Mouse (Mus musculus): Measurements from ENCODE around the gene Sct. TPM values are rescaled to one million over a fixed set of nuclear protein-coding genes. Genes with fewer than 3 reads are reported as not detected.

Gene Sct
- total RNA-seq (2021) = 1 to 10 TPM; 2.8 to 3.2 TPM
- long read RNA-seq, experiment 1, partial matches to known transcripts = 0 of 2 reads
- long read RNA-seq, experiment 1, other reads (novel, unspliced or antisense) = 0 of 2 reads
- long read RNA-seq, experiment 2, partial matches to known transcripts = 0 of 3 reads
- long read RNA-seq, experiment 2, other reads (novel, unspliced or antisense) = 0 of 3 reads

DNA sequence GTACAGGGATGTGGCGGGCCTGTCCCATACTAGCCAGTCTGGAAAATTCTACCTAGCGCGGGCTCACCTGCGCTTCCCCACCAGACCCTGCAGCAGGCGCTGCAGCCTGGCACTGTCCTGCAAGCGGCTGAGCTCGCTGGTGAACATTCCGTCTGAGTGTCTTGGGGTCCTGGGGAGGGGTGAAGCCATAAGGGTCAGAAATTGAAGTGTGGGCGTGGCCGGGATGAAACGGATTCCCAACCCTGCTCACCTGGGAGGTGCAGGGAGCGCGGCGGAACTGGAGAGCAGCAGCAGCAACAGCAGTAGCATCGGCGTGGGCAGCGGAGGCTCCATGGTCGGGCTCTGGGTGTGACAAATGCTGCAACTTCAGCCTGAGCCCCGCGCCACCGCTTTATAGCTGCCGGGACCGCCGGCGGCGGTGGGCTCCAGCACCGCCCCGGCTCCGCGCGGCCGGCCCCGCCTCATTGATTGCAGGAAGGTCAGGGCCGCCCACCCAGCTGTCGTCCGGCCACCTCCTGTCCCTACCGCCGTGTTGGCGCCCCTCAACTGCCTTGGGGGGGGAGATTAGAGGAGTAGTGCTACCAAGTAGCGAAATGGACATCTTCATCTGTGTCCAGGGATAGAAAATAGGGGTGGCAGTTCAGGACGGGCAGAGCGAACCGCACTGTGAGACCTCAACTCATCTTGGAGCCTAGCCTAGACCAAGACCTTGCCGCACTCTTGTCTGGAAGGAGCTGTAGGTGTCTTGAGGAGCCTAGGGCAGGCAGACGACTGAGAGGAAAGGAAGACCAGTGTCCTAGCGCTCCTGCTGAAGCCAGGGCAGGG lies at the start of gene Sct:
Sct (minus strand) TSS at position 368 of the 825 bp plus-strand sequence.
- peak; percentile 40 for DNase-seq

DNA sequence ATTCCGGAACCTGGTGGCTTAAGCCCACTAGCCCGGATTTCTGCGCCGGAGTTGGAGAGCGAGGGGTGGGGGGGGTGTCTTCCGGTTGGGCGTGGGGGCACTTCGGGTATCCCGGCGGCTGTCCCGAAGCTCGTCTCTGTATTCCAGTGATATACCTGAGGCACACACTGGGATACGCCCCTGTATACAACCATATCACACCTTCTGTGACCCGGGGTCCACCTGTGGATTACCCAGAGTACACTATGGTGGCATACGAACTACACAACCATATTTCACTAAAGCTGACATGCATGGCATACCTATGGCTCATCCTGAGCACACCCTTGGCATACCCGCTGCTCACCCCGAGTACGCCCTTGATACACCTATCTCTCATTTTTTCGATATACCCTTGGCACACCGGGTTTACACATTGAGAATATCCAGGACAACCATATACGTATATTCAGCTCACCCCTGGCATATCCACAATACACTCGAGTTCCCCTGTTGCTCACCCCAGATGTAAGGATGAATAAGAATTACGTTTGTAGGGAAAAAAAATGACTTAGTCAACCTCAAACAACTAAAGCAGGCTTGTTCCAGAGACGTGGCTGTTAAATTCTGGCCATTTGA lies 49.5 kb upstream of the Sct start:
- DNase-seq = no peak

DNA sequence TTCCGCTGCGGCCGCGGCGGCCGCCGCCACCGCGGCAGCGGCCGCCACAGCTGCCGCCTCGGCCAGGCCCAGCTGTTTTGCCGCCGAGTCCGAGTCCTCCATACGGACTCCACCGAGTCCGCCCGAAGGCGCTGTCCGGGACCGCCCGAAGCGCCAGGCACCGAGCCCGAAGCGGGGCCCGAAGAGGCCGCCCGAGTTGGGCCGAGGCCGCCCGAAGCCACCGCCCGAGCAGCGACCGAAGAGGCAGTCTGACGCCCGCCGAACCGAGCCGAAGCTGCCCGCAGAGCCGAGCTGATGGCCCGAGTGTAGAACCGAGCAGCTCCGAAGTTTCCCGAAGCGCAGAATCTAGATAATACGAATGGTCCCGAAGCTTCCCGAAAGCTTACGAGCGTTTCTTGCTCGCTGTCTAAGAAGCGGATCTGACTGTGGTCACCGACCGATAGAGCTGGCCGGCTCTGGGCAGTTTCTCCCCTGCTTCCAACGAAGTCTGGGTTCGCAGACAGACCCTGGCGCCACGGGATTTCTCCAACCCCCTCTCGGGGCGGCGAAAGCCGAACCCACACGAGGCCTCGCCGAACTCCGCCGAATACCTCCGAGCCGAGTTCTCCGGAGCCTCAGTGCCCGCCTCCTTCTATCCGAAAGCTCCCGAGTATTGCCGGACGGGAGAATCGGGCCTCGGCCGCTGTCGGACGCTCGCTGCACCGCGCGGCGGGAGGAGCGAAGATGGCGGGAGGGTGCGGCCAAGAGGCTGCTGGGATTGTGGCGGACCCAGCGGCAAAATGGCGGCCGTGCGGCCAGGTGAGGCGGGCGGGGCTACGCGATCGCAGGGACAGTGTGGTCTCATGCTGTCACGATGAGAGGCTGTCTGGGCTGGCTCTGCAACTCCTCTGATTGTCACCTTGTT lies 48.8 kb upstream of the Sct start, which contains the start of the genes Deaf1 and Tmem80:
Deaf1 (minus strand) TSS at position 222 of the 904 bp plus-strand sequence.
Tmem80 (plus strand) TSS at position 271 of the 904 bp plus-strand sequence.
- peak; percentile 99 for DNase-seq

GRCm38 (mm10) chr7:141326546-141327446 lies 47.9 kb upstream of the Sct start:
- no peak for DNase-seq

GRCm38 (mm10) chr7:141324686-141325085 lies 45.8 kb upstream of the Sct start:
- DNase-seq = no peak

- DNase-seq = no peak
Measured at GRCm38 (mm10) chr7:141319446-141319845, 40.5 kb upstream of the Sct start.

DNA sequence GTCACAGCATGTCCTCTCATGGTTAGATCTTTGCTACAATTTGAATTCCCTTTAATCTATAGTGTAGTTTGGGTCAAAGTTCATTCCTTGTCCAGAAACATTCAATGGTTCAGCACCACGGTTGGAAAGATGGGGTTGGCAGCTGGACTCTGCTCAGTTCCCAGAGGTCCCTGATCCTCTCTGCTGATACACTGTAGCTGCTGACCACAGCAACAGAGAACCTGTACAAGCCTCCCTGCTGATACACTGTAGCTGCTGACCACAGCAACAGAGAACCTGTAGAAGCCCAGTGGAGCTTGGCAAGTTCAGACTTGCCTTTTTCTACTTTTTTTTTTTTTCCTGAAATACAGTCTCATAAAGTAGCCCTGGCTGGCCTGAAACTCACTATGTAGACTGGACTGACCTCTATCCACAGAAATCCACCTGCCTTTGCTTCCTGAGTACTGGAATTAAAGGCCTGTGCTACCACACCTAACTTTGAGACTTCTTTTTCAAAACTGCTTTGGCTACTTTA lies 38.7 kb upstream of the Sct start:
- no peak for DNase-seq

GRCm38 (mm10) chr7:141315974-141316373 lies 37.0 kb upstream of the Sct start:
- DNase-seq = peak; percentile 56

DNA sequence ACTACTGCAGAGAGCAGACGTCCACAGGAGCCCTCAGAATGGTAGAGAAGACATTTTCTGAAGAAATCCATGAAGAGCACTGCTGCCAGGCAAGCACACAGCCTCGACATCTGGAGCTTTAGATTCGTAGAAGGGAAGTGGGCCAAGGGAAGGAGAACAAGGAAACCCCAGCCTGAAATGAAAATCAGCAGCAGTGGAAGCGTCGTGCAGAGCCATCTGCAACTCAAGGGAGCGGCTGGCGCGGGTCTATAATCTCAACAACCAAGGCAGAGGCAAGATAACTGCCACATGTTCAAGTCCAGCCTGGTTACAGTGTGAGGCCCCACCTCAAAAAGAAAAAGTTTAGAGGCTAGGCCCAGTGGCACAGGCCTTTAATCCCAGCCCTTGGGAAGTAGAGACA lies 36.1 kb upstream of the Sct start:
- no peak for DNase-seq

DNA sequence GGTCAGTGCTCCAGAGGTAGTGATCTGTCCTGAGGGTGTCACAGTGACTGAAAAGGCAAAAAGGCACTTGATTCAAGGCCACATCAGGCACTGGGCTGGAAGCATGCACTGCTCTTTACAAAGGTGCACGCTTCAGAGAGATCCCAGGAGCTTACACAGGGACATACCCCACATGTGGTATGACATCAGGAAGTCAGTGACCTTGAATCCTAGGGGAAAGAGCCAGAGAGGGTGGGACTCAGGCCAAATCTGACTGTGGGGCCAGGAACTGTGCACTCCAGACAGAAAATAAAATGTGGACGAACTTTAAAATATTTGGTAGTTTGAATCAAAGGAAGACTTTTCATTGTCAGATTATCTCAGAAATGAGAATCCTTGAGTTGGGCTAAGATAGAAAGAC lies 35.5 kb upstream of the Sct start:
- DNase-seq = peak; percentile 55

DNA sequence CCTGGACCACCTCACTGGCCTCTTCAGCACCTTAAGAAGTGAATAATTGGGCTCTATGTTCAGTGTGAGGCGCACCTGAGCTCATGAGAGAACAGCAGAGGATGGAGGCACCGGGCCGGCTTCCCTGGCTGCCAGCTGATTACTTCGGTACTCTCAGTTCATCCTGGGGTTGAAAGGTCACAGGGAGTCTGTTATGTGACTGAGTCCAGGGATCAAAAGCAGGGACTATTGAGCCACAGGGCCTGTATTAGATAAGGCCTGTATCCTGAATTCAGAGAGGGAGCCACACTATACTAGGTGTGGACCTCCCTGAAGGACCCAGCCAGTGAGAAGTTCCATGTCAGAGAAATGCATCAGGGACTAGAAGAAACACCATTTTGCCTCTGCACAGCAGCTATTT lies 25.6 kb upstream of the Sct start:
- no peak for DNase-seq

DNA sequence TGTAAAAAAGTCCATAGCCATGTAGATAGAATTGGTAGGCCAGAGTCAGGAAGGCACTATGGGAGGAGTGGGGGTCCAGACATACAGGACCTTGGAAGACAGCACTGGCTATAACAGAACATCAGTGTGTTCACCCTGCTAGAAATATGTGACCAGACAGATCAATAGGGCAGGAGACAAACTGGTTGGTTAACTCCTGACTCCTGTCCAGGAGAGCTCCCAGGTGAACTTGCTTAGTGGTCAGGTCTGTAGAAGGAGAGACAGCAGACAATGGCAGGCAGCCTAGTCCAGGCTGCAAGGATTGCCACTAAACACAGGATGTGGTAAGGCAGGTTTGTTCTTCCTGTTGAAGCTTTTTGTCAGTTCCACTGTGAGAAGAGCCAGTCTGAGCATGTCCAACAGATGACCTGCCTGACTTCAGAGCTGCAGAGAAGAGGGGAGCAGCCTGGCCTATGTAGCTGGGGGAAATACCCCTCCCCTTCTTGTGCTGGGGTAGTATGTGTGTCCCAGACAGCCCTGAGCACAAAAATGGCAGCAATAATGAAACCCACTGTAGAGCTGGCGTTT lies 23.9 kb upstream of the Sct start:
- DNase-seq = no peak

DNA sequence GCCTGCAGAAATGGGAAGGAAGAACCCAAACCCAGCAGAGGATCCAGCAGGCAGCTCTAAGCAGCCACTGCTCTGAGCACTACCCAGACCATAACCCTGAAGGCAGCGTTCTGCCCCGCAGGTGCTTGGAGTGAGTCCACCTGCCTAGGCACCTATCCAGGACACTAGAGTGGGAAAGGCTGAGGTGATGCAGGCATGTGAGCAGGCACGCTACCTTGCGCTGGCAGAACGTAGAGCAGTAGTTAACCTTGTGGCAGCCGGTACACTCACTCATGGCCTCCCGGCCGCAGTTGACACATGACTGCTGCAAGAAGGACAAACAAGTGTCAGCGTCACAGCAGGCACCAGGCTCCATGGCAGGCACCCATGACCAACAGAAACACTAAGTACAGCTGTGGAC lies 22.5 kb upstream of the Sct start:
- DNase-seq = peak; percentile 45

DNA sequence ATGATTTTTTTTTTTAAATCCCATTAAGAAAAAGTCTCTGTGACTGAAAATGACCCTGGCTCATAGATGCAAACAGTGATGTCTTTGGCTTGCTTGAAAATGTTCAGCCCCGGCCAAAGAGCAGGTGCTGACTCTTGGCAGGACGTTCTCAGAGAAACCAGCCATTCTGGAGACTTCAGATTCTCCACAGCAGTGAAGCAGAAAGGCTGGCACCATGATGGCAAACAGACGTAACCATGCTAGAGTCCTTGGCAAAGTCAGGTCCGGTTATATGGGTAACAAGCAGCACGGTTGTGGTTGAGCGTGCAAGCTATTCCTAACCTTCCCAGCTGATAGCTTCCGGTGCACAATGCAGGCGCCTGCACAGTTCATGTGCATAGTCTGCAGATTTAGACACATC lies 20.2 kb upstream of the Sct start:
- no peak for DNase-seq

GRCm38 (mm10) chr7:141297926-141298650 lies 19.2 kb upstream of the Sct start:
- no peak for DNase-seq

GRCm38 (mm10) chr7:141294479-141294878 lies 15.5 kb upstream of the Sct start:
- DNase-seq = no peak

DNA sequence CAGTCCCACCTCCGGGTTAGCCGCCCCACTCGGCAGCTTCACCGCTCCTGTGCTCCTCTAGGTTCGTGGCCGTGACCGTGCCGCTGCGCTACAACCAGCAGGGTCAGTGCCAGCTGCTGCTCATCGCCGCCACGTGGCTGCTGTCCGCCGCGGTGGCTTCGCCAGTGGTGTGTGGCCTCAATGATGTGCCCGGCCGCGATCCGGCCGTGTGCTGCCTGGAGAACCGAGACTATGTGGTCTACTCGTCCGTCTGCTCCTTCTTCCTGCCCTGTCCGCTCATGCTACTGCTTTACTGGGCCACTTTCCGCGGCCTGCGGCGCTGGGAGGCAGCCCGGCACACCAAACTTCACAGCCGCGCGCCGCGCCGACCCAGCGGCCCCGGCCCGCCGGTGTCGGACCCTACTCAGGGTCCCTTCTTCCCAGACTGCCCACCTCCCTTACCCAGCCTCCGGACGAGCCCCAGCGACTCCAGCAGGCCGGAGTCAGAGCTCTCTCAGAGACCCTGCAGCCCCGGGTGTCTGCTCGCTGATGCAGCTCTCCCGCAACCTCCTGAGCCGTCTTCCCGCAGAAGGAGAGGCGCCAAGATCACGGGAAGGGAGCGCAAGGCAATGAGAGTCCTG lies 15.0 kb upstream of the Sct start:
- peak; percentile 61 for DNase-seq

GRCm38 (mm10) chr7:141292583-141293388 lies 13.9 kb upstream of the Sct start:
- DNase-seq = no peak
